Mouse (Mus musculus): ENCODE measurements around the gene Msi2. TPM values are rescaled to one million over a fixed set of nuclear protein-coding genes. Genes with fewer than 3 reads are reported as not detected.

The Msi2 gene
- polyA plus RNA-seq, 1 experiment from 2014 or later: 25.6 TPM

DNA sequence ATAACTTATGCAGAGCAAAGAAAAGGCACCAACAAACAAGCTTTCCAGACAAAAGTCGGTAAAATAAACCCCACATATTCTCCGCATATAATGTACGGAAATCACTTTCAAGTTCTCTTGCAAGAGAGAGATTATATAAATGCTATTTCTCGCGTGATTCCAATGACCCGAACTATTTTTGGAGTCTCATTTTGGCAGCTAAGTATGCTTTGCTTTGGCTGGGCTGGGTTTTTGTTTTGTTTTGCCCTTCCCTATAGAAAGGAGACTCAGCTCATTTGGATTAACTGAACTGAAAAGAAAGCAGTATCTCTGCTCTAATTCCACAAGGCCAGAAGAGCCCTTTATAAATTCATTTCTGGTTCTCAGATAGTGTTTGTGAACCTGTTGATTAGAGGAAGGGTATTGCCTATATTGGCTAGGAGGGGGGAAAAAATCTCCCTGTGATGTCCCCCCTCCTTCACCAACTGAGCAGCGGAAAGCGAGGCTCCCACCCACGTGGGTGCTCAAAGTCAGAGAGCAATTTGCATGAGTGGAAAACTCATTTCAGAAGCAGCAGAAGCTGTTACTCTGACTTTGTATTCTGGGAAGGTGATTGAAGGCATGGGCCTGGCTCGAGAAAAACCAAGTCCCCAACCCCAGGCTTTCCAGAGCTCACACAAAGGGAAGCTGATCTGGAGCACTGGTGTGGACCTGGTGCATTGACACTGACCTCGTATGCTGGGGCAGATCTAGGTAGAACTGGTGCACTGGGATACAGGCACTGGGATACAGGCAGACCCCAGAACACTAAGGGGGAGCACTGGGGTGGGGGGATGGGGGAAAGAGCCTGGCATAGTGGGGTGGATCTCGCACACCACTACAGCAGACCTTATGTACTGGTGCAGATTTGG is 201.5 kb downstream of the Msi2 start:
- ATAC-seq (ENCODE audit: low read depth): no peak
- Histone ChIP-seq H3K27me3 (ENCODE audit: control insufficient read depth, insufficient read depth, low read length) (no peaks in the 10 kb centered on the region), H3K4me1 (ENCODE audit: control insufficient read depth, insufficient read depth, low read length) (peaks cover 42% of the 10 kb centered on the region), H3K4me2 (ENCODE audit: low read depth, low read length) (no peak overlapping the region), H3K9me3 (ENCODE audit: control insufficient read depth, low read length) (no peaks in the 10 kb centered on the region), H3K4me3 (ENCODE audit: low read depth, low read length) (no peak overlapping the region), H3K9ac (replicated peaks; ENCODE audit: low read depth, low read length) (no peak overlapping the region), H3K27ac (ENCODE audit: low read depth, low read length) (peak overlapping the region; percentile 39; the same call in 1 of the 2 replicates), H3K36me3 (ENCODE audit: control insufficient read depth, insufficient read depth, low read length) (no peaks in the 10 kb centered on the region)
- 64% methylated on average over 12 of the region's 12 CpGs for WGBS

DNA sequence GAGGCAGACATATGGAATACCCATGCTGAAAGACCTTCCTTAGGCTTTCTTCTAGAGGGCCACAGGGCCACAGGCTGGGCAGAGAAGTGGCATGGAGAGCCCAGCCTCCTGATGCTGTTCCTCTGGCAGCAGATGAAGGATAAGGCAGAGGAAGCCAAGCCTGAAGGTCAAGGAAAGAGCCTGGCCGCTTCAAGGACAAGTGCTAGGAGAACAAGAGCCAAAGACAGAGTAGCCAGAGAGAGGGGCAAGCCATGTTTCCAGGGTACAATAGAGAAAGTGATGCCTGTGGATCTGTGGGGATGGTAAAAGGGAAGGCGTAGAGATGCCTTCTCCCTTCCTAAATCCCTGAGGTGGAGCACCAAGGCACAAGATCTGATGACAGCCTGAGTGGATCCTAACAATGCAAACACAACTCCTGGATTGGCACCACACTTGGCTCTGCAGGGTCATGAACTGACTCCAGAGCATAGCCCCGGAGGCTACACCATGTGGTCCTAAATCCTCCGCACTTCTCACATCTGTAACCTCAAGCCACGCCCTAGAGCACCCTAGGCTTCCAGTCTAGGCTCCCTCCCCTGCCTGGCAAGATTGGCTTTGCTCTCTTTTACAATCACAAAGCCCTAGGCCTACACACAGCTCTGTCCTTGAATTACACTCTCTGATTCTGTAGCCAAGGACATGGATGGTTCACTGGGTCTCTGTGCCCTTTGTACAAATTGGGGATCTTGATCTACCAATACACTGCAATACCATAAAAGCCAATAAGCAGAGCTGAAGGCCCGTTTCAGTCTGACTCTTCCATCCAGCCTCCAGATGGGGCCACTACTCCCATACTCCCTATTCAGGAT is 202.4 kb downstream of the Msi2 start:
- Histone ChIP-seq H3K36me3 (ENCODE audit: control insufficient read depth, insufficient read depth, low read length) (no peaks in the 10 kb centered on the region), H3K27ac (ENCODE audit: low read depth, low read length) (peak overlapping the region; percentile 55), H3K9ac (replicated peaks; ENCODE audit: low read depth, low read length) (no peak overlapping the region), H3K9me3 (ENCODE audit: control insufficient read depth, low read length) (no peaks in the 10 kb centered on the region), H3K4me3 (ENCODE audit: low read depth, low read length) (no peak overlapping the region), H3K4me1 (ENCODE audit: control insufficient read depth, insufficient read depth, low read length) (peaks cover 33% of the 10 kb centered on the region), H3K4me2 (ENCODE audit: low read depth, low read length) (no peak overlapping the region), H3K27me3 (ENCODE audit: control insufficient read depth, insufficient read depth, low read length) (no peaks in the 10 kb centered on the region)
- no peak for ATAC-seq (ENCODE audit: low read depth)
- 64% methylated on average over 6 of the region's 6 CpGs for WGBS

DNA sequence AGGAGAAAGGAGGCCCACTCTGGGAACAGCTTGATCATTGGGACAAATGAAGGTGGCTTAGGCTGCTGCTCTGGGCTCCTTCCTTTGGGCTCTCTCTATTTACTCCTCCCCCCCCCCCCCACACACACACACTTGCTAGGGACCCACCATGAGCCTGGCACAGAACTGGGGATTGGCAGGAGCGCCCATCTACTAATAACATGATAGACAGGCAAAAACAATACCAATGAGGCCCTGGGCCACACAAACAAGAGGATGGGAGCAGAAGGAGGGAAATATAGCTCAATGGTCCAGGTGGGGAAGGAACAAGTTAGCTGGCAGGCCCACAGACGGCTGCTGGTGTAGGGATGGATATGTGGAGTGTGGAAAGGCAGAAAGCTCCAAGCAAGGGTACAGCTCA is 203.0 kb downstream of the Msi2 start:
- WGBS: 76% methylated on average over 2 of the region's 2 CpGs
- peaks cover 28% of the 10 kb centered on the region for H3K4me1 ChIP-seq (ENCODE audit: control insufficient read depth, insufficient read depth, low read length)
- H3K9me3 ChIP-seq (ENCODE audit: control insufficient read depth, low read length): no peaks in the 10 kb centered on the region
- peak overlapping the region; percentile 55; the same call in 1 of the 2 replicates for H3K27ac ChIP-seq (ENCODE audit: low read depth, low read length)
- no peak overlapping the region for H3K9ac ChIP-seq (replicated peaks; ENCODE audit: low read depth, low read length)
- no peaks in the 10 kb centered on the region for H3K27me3 ChIP-seq (ENCODE audit: control insufficient read depth, insufficient read depth, low read length)
- H3K4me2 ChIP-seq (ENCODE audit: low read depth, low read length): no peak overlapping the region
- no peak for ATAC-seq (ENCODE audit: low read depth)
- H3K4me3 ChIP-seq (ENCODE audit: low read depth, low read length): no peak overlapping the region
- no peaks in the 10 kb centered on the region for H3K36me3 ChIP-seq (ENCODE audit: control insufficient read depth, insufficient read depth, low read length)

DNA sequence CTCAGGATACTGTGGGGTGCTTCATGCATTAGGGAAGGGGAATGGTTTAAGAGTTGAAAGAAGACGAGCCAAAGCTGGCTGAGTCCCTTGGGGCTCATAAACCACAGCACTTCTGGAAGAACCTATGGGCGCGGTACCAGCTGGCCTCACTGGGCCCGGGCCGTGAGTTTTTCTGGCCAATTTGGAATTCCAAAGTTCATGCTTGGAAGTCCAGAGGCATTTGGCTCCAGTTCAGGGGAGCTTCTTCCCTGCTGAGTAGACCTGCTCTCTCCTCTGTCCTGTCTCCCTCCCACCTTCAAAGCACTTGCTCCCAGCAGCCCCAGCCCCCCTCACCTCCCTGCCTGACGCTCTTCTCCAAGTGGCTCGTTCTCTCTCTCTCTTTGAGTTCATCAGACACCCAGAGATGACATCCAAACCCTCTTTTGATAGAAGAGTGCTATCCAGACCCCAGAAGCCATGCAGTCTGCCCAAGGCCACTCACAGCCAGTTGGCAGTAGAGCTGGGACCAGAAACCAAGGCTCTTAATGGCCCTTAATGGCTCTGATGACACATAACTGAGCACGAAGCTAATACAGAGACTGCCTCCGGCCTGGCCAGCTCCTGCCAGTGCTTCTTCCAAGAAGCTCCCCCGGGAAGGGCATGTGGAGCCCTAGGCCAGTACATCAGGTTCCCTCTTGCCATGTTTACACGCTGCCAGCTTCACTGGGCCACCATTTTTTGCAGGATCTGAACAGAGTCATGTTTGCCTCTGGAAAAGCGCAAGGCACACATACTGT is 204.0 kb downstream of the Msi2 start:
- H3K4me3 ChIP-seq (ENCODE audit: low read depth, low read length): no peak overlapping the region
- no peak overlapping the region for H3K4me2 ChIP-seq (ENCODE audit: low read depth, low read length)
- no peak overlapping the region for H3K27ac ChIP-seq (ENCODE audit: low read depth, low read length)
- ATAC-seq (ENCODE audit: low read depth): peak; percentile 58
- no peaks in the 10 kb centered on the region for H3K27me3 ChIP-seq (ENCODE audit: control insufficient read depth, insufficient read depth, low read length)
- H3K4me1 ChIP-seq (ENCODE audit: control insufficient read depth, insufficient read depth, low read length): peaks cover 28% of the 10 kb centered on the region
- H3K9ac ChIP-seq (replicated peaks; ENCODE audit: low read depth, low read length): no peak overlapping the region
- WGBS: 64% methylated on average over 12 of the region's 12 CpGs
- H3K36me3 ChIP-seq (ENCODE audit: control insufficient read depth, insufficient read depth, low read length): no peaks in the 10 kb centered on the region
- no peaks in the 10 kb centered on the region for H3K9me3 ChIP-seq (ENCODE audit: control insufficient read depth, low read length)

DNA sequence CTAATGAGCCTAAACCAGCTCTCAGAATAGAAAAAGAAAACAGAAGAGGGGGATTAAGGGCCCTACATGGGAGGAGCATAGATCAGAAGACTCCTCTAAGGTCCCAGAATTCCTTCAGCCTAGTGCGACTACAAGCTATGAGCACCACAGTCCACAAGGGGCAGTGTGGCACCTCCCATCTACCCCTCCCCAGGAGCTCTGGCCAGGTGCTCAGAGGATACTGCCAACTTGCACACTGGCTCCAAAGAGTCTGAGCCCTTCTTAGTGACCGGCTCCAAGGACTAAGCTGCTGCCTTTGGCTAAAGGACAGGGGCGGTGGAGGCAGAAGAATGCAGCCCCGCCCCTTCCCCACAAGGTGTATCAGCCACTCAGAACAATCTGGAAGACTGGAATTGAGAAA is 205.7 kb downstream of the Msi2 start:
- Histone ChIP-seq H3K4me3 (ENCODE audit: low read depth, low read length) (no peak overlapping the region), H3K9me3 (ENCODE audit: control insufficient read depth, low read length) (no peaks in the 10 kb centered on the region), H3K9ac (replicated peaks; ENCODE audit: low read depth, low read length) (no peak overlapping the region), H3K4me1 (ENCODE audit: control insufficient read depth, insufficient read depth, low read length) (peaks cover 40% of the 10 kb centered on the region), H3K27ac (ENCODE audit: low read depth, low read length) (no peak overlapping the region), H3K36me3 (ENCODE audit: control insufficient read depth, insufficient read depth, low read length) (no peaks in the 10 kb centered on the region), H3K27me3 (ENCODE audit: control insufficient read depth, insufficient read depth, low read length) (no peaks in the 10 kb centered on the region), H3K4me2 (ENCODE audit: low read depth, low read length) (no peak overlapping the region)
- 50% methylated on average over 4 of the region's 4 CpGs for WGBS
- ATAC-seq (ENCODE audit: low read depth): no peak

DNA sequence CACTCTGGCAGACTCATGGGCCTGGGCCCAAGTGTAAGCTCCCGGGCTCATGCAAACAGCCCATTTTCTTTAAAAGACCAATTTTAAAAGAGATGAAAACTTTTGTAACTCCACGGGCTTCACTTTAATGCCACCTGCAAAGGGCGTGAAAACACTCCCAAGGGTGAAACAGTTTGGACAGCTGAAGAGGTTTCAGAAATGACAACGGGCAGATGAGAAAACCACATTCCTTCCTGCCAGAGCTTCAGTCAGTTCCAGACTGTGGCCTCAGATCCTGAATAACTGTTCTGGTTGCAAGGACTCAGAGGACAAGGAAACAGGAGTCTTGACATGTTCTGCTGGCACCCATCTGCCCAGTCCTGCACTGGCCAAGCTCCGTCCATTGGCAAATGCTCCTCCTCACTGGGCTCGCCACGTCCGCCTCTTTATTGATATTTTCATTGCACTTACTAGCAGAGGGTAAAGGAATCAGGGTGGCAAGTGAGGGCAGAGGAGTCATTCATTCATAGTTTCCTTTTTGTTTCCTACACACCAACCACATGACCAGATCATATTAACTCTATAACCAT is 207.9 kb downstream of the Msi2 start:
- ATAC-seq (ENCODE audit: low read depth): no peak
- WGBS: 85% methylated on average over 8 of the region's 8 CpGs
- H3K27ac ChIP-seq (ENCODE audit: low read depth, low read length): no peak overlapping the region
- no peak overlapping the region for H3K4me2 ChIP-seq (ENCODE audit: low read depth, low read length)
- H3K36me3 ChIP-seq (ENCODE audit: control insufficient read depth, insufficient read depth, low read length): no peaks in the 10 kb centered on the region
- no peak overlapping the region for H3K4me3 ChIP-seq (ENCODE audit: low read depth, low read length)
- no peaks in the 10 kb centered on the region for H3K27me3 ChIP-seq (ENCODE audit: control insufficient read depth, insufficient read depth, low read length)
- H3K9me3 ChIP-seq (ENCODE audit: control insufficient read depth, low read length): no peaks in the 10 kb centered on the region
- H3K9ac ChIP-seq (replicated peaks; ENCODE audit: low read depth, low read length): no peak overlapping the region
- peaks cover 37% of the 10 kb centered on the region for H3K4me1 ChIP-seq (ENCODE audit: control insufficient read depth, insufficient read depth, low read length)

DNA sequence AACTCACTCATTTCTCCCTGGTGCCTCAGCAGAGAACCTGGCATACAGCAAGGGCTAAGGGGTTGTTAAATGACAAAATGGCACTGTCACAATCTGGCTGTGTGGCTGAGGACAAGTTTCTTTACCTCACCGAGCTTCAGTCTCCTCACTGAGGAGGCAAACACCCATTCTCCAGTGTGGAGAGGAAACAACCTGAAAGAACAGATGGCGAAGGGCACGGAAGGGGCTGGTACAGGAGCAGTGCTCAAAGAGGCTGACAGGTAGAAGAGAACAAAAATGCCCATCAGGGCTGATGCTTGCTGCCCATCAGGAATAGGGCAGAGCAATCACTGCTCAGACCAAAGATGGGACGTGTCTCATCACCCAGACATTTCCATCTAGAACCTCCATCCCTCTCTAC is 208.8 kb downstream of the Msi2 start:
- Histone ChIP-seq H3K4me1 (ENCODE audit: control insufficient read depth, insufficient read depth, low read length) (peaks cover 28% of the 10 kb centered on the region), H3K4me2 (ENCODE audit: low read depth, low read length) (no peak overlapping the region), H3K36me3 (ENCODE audit: control insufficient read depth, insufficient read depth, low read length) (no peaks in the 10 kb centered on the region), H3K27ac (ENCODE audit: low read depth, low read length) (no peak overlapping the region), H3K9me3 (ENCODE audit: control insufficient read depth, low read length) (no peaks in the 10 kb centered on the region), H3K4me3 (ENCODE audit: low read depth, low read length) (no peak overlapping the region), H3K9ac (replicated peaks; ENCODE audit: low read depth, low read length) (no peak overlapping the region), H3K27me3 (ENCODE audit: control insufficient read depth, insufficient read depth, low read length) (no peaks in the 10 kb centered on the region)
- 82% methylated on average over 4 of the region's 4 CpGs for WGBS
- ATAC-seq (ENCODE audit: low read depth): no peak

DNA sequence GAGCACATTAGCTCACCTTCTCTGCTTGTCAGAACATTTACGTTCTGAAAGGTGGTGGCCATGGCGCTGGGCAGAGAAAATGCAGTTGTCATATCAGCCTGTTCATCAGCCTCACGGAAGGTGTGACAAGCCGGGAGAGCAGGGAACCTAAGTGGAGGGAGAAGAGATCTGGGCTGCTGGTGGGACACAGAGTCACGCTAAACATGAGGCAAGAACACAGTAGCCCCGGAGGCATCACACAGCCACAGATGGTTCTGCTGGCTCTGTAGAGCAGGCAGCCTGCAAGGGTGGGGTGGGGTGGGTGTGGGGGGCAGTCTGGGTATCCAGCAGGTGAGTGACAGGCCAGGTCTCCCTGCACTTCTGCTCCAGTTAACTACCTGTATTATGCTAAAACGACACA is 210.2 kb downstream of the Msi2 start:
- H3K4me1 ChIP-seq (ENCODE audit: control insufficient read depth, insufficient read depth, low read length): peaks cover 25% of the 10 kb centered on the region
- H3K9ac ChIP-seq (replicated peaks; ENCODE audit: low read depth, low read length): no peak overlapping the region

More for the DNA sequence above, 210.2 kb downstream of the Msi2 start:
- H3K9me3 ChIP-seq (ENCODE audit: control insufficient read depth, low read length): no peaks in the 10 kb centered on the region
- no peaks in the 10 kb centered on the region for H3K27me3 ChIP-seq (ENCODE audit: control insufficient read depth, insufficient read depth, low read length)
- no peak for ATAC-seq (ENCODE audit: low read depth)
- H3K36me3 ChIP-seq (ENCODE audit: control insufficient read depth, insufficient read depth, low read length): no peaks in the 10 kb centered on the region
- no peak overlapping the region for H3K27ac ChIP-seq (ENCODE audit: low read depth, low read length)
- no peak overlapping the region for H3K4me2 ChIP-seq (ENCODE audit: low read depth, low read length)
- WGBS: 64% methylated on average over 7 of the region's 7 CpGs
- H3K4me3 ChIP-seq (ENCODE audit: low read depth, low read length): no peak overlapping the region

Measured in neural tube, embryonic 14.5 days (tissue).